Mouse (Mus musculus) gastrocnemius, adult 8-10 months (tissue): ENCODE measurements at regions not wholly inside any gene's neighbourhood (a gene's known extent, or its start where the extent isn't known, plus 50 kb on each side); places are given as distances from the start of the nearest gene placed in this dataset.

ENCODE experiments used
- DNase-seq, 2 experiments: peaks; one replicate each; pipeline ENCODE4 v3.0.0; 2022; ENCODE audit warnings: low spot score in 2 of 2

- DNase-seq = no peak
Measured at GRCm38 (mm10) chr1:75612083-75612720, 66.1 kb downstream of the Slc4a3 start.

GRCm38 (mm10) chr1:75613206-75613605 lies 67.1 kb downstream of the Slc4a3 start:
- no peak for DNase-seq

- no peak for DNase-seq
Measured at GRCm38 (mm10) chr1:75616971-75617370, 70.9 kb downstream of the Slc4a3 start.

GRCm38 (mm10) chr1:75618367-75618790 lies 72.3 kb downstream of the Slc4a3 start:
- DNase-seq = no peak

GRCm38 (mm10) chr1:75630287-75630686 lies 84.2 kb downstream of the Slc4a3 start:
- DNase-seq = no peak

- no peak for DNase-seq
Measured at GRCm38 (mm10) chr1:75631729-75632128, 85.7 kb downstream of the Slc4a3 start.

GRCm38 (mm10) chr1:75635591-75635990 lies 89.5 kb downstream of the Slc4a3 start:
- no peak for DNase-seq

- no peak for DNase-seq
Measured at GRCm38 (mm10) chr1:75639031-75640001, 93.2 kb downstream of the Slc4a3 start.

- no peak for DNase-seq
Measured at GRCm38 (mm10) chr1:75642496-75642895, 96.4 kb downstream of the Slc4a3 start.

GRCm38 (mm10) chr1:75652547-75652946 lies 106.5 kb downstream of the Slc4a3 start:
- DNase-seq = peak in 1 of 2 experiments; percentile 10

- no peak for DNase-seq
Measured at GRCm38 (mm10) chr1:75652987-75653573, 107.0 kb downstream of the Slc4a3 start.

- DNase-seq = peak; percentile 38 to 62
Measured at GRCm38 (mm10) chr1:75653671-75654076, 107.6 kb downstream of the Slc4a3 start.

- no peak for DNase-seq
Measured at GRCm38 (mm10) chr1:75656592-75656991, 110.5 kb downstream of the Slc4a3 start.

- DNase-seq = no peak
Measured at GRCm38 (mm10) chr1:75660336-75661100, 114.5 kb downstream of the Slc4a3 start.

- DNase-seq = no peak
Measured at GRCm38 (mm10) chr1:75662141-75662990, 116.3 kb downstream of the Slc4a3 start.

- no peak for DNase-seq
Measured at GRCm38 (mm10) chr1:75667736-75668269, 121.7 kb downstream of the Slc4a3 start.

GRCm38 (mm10) chr1:75676295-75676694 lies 130.2 kb downstream of the Slc4a3 start:
- no peak for DNase-seq

GRCm38 (mm10) chr1:75677695-75678094 lies 131.6 kb downstream of the Slc4a3 start:
- no peak for DNase-seq

GRCm38 (mm10) chr1:75678279-75678678 lies 132.2 kb downstream of the Slc4a3 start:
- DNase-seq = no peak

- no peak for DNase-seq
Measured at GRCm38 (mm10) chr1:75680366-75680765, 134.3 kb downstream of the Slc4a3 start.
